Mouse (Mus musculus) testis, postnatal 10 days (tissue): ENCODE results near the gene Cul3.

Experiments used
- DNase-seq: peaks from one replicate; pipeline ENCODE4 v3.0.0; 2021; ENCODE audit warnings: low spot score

The Cul3 gene

DNA sequence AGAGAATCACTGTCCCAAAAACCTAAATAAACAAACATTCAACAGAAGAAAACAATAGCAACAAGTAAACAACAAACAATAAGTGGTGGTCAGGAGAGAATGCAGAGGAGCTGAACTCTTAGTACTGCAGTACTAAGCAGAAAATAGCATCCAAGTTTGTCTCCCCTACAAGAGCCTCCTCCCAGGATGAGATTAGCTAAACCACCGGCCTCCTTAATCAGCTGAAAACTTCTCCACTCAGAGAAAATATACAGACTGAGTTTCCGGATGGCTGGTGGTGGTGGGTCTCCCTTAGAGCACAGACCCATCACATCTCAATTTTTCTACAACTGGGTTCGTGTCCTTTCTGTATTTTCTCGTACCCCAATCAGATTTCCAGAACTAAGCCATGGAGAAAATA is 47.0 kb downstream of the Cul3 start:
- DNase-seq = no peak

DNA sequence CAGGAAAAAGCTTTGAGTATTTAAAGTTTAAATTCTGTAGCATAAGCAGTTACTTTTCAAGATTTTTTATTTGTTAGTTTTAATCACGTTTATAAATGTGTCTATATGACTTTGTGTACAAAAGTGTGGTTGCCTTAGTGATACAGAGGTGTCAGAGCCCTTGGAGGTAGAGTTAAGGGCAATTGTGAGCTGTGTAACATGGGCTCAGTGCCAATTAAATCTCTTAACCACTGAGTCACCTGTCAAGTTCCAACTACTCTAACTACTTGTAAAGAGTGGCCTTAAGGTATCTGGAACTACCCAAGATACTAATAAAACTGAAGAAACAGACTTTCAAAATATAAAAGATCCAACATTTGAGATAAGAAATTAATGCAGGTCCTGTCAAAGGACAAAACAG is 61.5 kb downstream of the Cul3 start:
- no peak for DNase-seq

DNA sequence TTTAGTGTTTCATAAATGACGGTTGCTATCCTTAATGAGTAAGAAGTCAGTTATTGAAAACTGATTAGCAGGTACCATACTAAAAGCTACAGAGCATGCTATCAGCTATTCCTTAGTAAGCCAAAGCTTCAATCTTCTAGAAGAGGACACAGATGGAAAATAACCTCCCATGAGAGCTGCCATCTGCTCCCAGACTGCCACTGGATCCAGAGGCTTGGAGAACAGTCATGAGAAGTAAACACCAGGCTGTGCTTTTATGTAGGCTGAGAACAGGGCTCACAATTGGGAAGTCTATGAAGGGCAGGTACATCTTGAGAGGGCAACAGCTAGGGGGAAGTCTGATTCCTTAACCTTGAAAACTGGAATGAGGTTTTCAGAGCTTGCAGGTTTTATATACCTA is 79.8 kb downstream of the Cul3 start:
- DNase-seq = no peak

DNA sequence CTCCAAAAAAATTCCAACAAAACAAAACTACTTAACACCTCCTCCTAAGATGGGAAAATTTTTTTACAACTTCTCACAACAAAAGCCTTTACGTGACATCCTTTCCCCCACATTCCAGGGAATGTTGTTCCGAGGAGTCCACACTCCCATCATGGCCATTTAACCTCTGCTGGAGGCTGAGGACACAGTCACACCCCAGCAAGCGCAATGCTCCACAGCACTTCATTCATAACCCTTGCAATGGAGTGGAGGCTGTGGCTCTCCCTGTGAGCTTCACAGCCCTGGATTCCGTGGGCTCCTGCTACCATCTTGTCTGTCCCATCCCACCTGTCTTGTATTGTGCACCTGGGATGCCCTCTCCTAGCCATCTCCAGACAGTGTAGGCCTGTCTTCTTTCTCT is 81.6 kb downstream of the Cul3 start:
- no peak for DNase-seq

DNA sequence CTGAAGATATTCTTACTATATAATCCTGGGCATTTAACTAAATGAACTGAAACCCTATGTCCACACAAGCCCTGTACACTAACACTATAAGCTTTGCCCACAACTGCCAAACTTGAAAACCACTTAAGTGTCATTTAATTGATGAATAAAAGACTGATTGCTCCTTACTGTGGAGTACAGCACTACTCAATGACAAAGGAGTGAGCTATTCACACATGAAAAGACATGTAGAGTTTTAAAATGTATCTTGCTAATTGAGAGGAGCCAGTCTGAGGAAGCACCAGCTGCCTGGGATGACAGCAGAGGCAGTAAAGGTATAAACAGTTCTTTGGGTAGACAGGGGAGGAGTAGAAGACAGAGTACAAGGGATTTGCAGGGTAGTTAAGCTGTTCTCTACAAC is 87.0 kb downstream of the Cul3 start:
- DNase-seq = no peak

DNA sequence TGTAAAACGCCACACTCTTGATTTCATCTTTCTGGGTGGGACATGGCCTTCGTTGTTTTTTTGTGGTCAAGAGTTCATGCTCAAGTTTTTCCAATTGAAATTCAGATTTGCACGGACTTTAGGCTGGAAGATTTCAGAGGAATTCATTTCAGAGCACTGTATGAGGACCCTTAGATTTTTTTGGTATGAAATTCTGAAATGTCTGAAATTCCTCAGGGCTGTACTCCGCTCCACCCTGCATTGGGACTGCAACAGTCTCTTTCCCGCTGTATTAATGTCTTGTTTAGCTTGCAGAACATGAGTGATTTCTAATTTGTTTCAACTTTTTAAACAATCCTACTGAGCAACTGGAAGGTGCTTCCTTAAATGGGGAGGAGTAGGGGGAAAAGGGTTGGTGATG is 90.0 kb downstream of the Cul3 start:
- no peak for DNase-seq

DNA sequence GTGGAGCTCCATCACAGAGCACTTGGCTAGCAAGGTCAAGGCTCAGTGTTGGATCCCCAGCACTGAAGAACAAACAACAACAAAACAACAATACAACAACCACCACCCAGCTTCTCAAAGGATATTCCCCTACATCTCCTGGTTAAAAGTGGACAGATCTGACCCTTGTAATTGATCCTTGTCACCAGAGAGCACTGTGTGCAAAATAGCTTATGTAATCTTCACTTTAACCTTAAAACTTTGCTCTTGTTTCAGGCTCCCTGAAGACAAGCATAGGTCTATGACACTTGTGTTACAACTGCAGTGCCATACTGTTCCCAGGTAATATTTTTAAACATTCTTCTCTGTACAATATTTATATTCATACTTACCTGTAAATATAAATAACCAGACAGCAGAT is 93.1 kb downstream of the Cul3 start:
- DNase-seq = no peak

DNA sequence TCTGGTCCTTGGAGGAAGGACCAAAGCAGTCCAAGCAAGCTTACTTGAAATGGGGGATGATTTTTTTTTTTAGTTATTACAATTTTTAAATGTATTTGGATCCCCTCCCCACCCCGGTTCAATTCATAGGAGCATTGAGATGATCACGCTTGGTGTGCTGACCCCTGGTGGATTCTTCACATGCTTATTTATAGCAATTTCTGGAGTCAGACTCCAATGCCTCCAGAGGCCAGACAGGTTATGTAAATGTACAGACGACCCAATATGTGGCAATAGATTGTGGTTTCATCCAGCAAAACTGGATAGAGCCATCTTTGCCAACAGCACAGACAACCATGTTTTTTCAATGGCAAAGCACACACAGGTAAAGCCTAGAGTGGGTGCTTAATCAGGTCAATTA is 96.2 kb downstream of the Cul3 start:
- no peak for DNase-seq

DNA sequence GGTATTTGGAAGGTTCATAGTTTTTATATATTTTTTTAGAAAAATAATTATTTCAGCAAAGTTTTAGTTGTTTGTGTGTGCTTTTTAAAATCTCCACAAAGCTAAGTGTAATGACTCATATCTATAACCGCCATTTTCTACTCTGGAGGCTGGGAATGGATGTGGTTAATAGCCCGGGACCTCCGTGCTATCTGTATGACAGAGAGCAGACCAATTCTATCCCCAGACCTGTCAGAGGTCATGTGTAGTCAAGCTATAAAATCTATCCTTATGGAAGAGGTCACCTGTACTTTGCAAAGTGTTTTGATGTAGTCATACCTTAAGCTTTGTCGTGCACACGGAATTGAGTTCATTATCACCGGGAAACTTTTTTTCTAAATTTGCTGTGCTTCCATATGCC is 98.7 kb downstream of the Cul3 start:
- DNase-seq = no peak

DNA sequence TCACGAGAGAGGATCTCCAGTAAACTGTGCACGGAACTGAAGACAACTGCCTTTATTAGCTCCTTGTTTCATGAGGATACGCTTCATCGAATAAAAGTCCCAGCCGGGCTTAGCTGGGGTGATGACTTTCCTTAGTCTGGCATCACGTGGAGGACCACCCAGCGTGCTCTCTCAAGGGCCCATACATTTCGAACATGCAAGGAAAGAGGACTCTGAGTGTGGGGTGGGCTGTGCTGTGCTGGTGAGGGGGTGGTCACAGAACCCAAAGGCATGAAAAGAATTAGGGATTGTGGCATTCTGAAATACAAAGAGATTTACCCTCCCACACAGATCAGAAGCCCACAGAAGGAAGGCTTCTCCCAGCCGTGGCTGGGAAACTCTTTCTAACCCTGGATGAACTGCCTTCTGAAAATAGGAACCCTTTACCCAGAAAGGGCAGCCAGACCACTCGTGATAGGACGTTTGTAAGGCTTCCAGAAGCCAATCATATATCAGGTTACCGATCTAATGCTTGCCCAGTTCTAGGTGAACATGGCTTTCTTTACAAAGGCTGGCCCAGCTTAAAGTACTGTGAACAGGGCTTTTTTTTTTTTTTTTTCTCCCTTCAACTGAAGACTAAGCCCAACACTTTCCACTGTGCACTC is 100.1 kb downstream of the Cul3 start:
- no peak for DNase-seq

DNA sequence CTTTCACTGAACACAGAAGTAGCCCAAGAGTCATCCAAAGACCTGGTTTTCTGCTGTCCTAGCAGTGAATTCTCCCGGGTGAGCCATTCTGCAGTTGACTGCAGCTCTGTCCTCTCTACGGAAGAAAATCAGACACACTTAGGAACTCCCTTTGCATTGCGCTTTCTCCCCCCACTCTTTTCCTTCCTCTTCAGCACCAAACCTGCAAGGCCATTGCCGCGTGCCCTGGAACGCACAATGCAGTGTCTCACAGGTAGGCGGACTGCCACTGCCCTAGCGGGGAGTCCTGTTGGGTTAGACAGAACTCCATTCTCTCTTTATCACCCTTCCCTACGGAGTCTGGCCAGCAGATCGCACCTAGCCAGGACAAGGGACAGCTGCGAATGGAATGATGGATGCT is 100.8 kb downstream of the Cul3 start:
- DNase-seq = no peak

DNA sequence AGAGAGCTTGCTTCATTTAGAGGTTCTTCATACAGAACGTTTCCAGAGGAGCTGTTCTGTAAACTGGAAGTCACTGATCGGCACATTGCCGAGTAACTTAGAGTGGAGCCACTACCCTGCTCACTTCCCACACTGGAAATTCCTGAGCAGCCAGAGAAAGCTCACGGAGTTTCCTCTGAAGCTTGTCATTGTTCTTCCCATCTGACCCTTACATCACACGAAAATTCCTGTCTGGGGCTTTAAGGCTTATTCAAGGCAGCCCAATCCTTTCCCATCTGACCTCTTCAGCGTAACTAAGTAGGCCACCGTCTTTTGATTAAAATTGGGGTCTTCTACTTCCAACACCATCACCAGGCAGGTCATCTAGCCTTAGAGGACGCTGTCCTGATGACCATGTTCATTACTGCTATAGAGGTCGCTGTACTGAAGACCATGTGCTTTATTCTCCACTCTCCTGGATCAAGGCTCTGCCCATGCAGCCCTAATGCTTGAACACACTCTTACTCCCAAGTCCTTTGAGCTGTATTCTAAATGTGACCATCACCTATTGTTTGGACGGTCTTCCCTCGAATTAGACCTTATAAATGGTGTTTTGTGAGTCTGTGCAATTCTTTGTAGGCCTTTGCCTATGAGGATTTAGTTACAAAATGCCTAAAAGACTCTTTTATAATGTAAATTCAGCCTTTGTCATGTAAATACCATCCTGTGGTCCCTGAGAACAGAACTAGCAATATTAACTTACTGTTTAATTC is 103.2 kb downstream of the Cul3 start:
- no peak for DNase-seq

DNA sequence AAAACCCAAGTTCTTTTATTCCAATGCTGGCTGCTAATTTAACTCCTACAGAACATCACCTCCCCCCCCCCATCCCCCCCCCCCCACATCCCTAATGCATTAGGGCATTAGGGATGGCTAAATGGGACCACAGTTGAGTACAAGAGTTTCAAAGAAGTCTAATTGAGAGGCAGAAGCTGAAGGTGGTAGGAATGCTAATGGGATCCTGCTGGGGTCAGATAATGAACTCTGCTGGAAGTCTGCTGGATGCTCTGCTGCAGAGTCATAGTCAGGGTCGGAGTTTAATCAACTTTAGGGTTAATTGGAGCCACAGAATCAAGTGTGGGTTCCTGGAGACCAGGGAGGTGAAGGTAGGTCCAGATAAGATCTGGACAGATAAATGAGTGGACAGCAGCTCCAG is 104.2 kb downstream of the Cul3 start:
- DNase-seq = no peak

DNA sequence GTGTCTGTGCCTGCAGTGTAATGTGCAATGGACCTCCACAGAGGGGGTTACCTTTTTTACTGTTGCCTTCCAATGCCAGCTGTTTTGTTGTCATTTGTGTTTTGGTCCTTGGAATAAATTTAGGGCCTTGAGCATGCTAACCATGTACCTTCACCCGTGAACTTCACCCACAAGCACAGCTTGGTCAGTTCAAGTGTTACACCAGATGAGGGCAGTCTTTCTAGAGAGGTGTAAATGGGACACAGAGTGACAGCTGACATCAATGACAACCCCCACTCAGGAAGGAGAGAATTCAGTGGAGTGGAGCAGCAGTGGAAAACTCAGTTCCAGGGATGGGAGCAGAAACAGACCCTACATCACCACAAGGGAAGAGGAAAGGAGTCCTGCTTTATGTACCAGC is 109.7 kb downstream of the Cul3 start:
- no peak for DNase-seq

DNA sequence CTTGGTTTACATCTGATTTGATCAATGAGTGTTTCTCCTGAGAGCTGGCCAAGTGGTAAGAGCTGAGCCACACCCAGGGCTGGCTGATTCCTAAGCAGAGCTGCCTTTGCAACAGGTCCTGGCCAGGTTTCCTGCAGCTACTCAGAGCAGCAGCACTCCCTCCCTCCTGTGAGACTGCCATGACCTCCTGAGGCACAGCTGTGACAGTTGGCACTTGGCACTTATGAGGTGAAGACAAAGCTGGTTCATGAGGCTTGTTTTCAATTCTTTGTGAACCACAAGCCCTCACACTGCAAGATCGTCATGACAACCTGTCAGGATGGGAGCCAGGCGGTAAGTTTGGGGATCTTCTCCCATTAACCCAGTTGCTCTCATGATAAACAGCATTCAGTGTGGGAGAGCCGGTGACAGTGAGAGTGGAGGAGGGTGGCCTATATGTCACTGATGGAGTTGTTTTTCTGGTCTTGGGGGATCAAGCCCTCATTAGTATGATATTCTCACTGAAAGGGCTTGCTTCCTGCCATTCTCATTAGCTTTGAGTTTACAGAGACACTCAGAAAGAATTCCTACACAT is 115.4 kb downstream of the Cul3 start:
- DNase-seq = no peak

DNA sequence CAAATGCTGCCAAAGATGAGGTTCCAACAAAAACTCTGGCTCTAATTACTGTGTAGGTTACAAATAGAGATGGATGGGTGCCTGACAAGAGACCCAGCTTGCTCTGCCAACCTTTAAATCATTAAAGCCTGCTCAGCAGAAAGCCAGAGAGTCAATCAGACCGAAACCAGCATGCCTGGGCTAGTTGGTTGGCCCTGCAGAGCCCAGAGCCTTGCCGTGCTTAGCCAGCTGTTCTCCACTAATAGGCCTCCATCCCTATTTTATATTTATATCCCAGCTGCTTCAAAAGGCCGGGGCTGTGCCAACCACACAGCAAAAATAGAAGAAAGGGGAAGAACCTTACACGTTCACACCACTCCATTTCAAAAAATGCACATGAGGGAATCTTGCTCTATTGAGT is 119.1 kb downstream of the Cul3 start:
- no peak for DNase-seq

DNA sequence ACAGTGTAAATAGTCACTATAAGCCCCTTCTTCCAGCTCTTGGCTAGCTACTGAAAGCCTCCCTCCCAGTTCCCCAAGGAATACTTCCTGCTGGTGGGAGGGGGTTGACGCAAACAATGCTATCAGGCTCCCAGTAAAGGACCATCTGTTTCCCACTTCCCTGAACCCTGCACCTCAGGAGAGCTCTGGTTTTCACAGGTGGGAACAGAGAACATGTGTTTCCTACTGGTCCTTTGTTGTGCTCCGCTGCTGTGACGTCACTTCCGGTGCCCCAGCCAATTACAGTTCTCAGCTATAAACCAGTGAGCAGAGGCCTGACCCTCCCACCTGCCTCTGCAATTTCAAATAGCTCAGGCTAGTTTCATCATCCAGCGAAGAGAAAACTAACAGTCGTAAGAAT is 122.0 kb downstream of the Cul3 start, which contains the start of gene Fam124b:
TSS of gene Fam124b (minus strand) at position 206 of the 400 bp plus-strand sequence.
- no peak for DNase-seq
